Mouse (Mus musculus) cerebellum, postnatal 36 days (tissue): Measurements from ENCODE around the gene Sec14l2.
"Not testable (repeated sequence)": the region's sequence is repeated elsewhere in the genome, so short reads cannot be mapped to it uniquely, and the experiment has no call there.

Experiments used
- DNase-seq, 2 experiments: peaks; one replicate each; pipeline ENCODE4 v3.0.0; 2021 to 2022; ENCODE audit warnings: mixed read lengths in 2 of 2

Sec14l2 gene

GRCm38 (mm10) chr11:4128461-4128860, 5.2 kb upstream of the Sec14l2 start:
- not testable (repeated sequence) for DNase-seq

- no peak for DNase-seq
Observed at GRCm38 (mm10) chr11:4127059-4127458, 3.8 kb upstream of the Sec14l2 start.

GRCm38 (mm10) chr11:4123922-4124321, 707 bp upstream of the Sec14l2 start:
- DNase-seq = peak in 1 of 2 experiments; percentile 30

- DNase-seq = no peak
Observed at GRCm38 (mm10) chr11:4122226-4122625, 989 bp downstream of the Sec14l2 start.

GRCm38 (mm10) chr11:4121691-4122090, 1.5 kb downstream of the Sec14l2 start:
- no peak for DNase-seq

- DNase-seq = no peak
Observed at GRCm38 (mm10) chr11:4119635-4120034, 3.6 kb downstream of the Sec14l2 start.

GRCm38 (mm10) chr11:4118081-4118921, 4.9 kb downstream of the Sec14l2 start:
- peak; percentile 78 to 80 for DNase-seq

GRCm38 (mm10) chr11:4117372-4118071, 5.7 kb downstream of the Sec14l2 start:
- no peak for DNase-seq

- no peak for DNase-seq
Observed at GRCm38 (mm10) chr11:4116458-4117141, 6.6 kb downstream of the Sec14l2 start.

- no peak for DNase-seq
Observed at GRCm38 (mm10) chr11:4115407-4115806, 7.8 kb downstream of the Sec14l2 start.

- DNase-seq = not testable (repeated sequence)
Observed at GRCm38 (mm10) chr11:4114541-4114940, 8.7 kb downstream of the Sec14l2 start.

- no peak for DNase-seq
Observed at GRCm38 (mm10) chr11:4113970-4114369, 9.2 kb downstream of the Sec14l2 start.

- DNase-seq = no peak
Observed at GRCm38 (mm10) chr11:4113496-4113895, 9.7 kb downstream of the Sec14l2 start.

- DNase-seq = no peak
Observed at GRCm38 (mm10) chr11:4112861-4113260, 10.4 kb downstream of the Sec14l2 start.

GRCm38 (mm10) chr11:4112033-4112432, 11.2 kb downstream of the Sec14l2 start:
- DNase-seq = no peak

- DNase-seq = no peak
Observed at GRCm38 (mm10) chr11:4108691-4109090, 14.5 kb downstream of the Sec14l2 start.

GRCm38 (mm10) chr11:4107901-4108300, 15.3 kb downstream of the Sec14l2 start:
- not testable (repeated sequence) for DNase-seq

GRCm38 (mm10) chr11:4105444-4105843, 17.8 kb downstream of the Sec14l2 start:
- no peak for DNase-seq

- no peak for DNase-seq
Observed at GRCm38 (mm10) chr11:4104989-4105388, 18.2 kb downstream of the Sec14l2 start.

GRCm38 (mm10) chr11:4103522-4103921, 19.7 kb downstream of the Sec14l2 start:
- no peak for DNase-seq

- DNase-seq = no peak
Observed at GRCm38 (mm10) chr11:4101851-4102250, 21.4 kb downstream of the Sec14l2 start.

GRCm38 (mm10) chr11:4099447-4099846, 23.8 kb downstream of the Sec14l2 start:
- no peak for DNase-seq

GRCm38 (mm10) chr11:4098816-4099215, 24.4 kb downstream of the Sec14l2 start:
- no peak for DNase-seq
